Mouse (Mus musculus) lung, postnatal 25 days (tissue): ENCODE results near the gene Cbr4.

Source experiments
- DNase-seq: peaks from one replicate; pipeline ENCODE4 v3.0.0; 2022; ENCODE audit warnings: low spot score

Gene Cbr4

GRCm38 (mm10) chr8:61488631-61489030, 1.1 kb downstream of the Cbr4 start:
- DNase-seq, result no peak

GRCm38 (mm10) chr8:61497110-61497509, 9.6 kb downstream of the Cbr4 start:
- DNase-seq, result no peak

DNA sequence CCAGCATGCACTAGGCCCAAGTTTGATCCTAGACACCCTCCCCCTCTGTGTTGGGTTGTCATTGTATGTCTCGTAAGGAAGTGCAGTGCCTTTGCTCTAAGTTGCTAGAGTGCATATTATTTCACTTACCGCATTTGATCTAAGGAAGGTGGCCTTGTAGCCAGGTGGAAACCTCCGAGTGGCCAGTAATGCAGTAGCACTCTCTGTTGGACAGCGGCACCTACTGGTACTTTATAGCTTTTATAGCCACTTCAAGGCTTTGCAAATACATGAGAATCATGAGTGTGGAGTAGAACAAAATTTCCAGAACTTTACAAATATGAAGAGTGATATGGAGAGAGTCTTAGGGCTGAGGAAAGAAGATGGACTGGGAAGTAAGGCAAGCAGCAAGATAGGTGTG, 11.5 kb downstream of the Cbr4 start:
- DNase-seq, result peak; percentile 36

DNA sequence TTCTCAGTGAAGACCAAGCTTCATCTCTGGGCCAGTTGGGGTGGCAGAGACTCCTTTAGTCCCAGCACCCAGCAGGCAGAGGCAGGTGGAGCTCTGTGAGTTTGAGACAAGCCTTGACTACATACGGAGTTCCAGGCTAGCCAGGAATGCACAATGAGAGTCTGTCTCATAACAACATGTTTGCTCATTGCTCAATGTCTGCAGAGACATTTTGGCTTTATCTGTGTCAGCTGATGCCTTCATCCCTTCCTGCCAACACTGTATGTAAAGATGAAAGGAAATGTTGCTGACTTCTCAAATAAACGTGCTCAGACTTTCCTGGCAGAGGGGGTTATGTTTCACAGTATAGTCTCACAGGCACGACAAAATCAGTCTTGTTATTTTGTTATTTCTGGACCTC, 13.4 kb downstream of the Cbr4 start:
- DNase-seq, result no peak

- DNase-seq, result no peak
Observed at GRCm38 (mm10) chr8:61502277-61502676, 14.7 kb downstream of the Cbr4 start.

GRCm38 (mm10) chr8:61515110-61515930, 27.8 kb downstream of the Cbr4 start:
- DNase-seq, result no peak

DNA sequence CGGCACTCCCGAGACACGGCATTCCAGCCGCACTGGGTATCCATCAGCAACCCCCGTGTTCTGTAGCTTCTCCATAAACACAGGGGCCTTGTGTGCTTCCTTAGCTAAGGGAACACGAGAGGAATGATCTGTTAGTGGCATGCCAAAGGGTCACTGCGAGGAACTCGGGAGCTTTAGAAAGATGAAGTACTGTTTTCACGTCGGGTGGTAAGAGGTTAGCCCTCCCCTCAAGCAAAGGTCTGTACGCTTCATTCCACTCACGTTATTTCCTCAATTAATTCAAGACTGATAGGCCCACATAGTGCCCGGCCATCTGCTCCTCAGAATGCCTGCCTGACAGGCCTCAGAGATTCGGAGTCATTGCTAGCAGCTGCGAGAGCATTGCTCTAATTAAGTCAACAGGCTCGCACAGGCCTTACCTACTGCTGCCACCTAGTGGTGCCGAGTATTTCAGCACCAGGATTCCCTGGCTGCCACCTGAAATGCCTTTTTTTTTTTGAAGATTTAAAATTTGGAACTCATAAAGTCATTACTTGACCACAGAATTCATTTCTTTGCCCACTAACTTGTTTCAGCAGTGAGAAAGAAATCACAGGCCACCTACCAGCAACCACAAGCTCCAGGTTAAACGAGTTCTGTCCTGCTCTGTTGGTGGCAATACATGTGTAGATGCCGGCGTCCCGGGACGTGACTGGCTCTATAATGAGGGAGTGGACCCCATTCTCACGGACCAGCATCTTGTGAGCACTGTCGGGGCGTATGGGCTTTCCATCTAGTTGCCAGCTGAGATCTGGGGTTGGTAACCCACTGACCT, 28.6 kb downstream of the Cbr4 start:
- DNase-seq, result peak; percentile 70

DNA sequence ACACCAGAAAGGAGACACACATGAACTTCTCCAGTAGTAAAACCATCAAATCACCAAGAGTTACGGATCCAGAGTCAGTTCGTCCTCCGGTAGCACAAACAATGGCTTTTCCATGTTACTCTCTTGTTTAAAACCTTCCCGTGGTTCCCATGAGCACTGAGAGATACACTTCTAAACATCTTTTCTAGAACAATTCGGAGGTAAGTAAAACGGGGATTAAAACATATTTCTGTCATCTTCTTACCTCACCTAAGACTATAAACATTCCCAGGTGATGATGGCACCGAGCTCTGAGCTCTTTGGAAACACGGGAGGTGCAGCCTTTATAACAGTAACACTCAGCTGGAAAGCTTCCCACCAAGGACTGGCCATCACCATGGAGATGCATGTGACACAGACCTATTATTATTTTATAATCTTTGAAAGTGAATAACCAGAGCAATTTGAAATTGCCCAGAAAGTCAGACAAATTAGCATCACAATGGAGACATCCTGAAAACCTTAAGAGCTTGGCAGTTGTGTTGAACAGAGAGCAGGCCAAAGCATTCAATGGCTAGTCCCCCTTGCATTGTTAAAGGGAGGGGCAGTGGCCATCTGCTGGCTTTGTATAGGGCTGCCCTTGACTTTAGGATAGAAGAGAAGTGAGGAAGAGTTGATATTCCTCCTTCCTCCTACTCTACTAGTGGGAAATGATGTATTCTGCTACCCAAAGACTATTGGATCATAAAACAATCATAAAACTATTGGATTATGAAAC, 29.4 kb downstream of the Cbr4 start:
- DNase-seq, result no peak

DNA sequence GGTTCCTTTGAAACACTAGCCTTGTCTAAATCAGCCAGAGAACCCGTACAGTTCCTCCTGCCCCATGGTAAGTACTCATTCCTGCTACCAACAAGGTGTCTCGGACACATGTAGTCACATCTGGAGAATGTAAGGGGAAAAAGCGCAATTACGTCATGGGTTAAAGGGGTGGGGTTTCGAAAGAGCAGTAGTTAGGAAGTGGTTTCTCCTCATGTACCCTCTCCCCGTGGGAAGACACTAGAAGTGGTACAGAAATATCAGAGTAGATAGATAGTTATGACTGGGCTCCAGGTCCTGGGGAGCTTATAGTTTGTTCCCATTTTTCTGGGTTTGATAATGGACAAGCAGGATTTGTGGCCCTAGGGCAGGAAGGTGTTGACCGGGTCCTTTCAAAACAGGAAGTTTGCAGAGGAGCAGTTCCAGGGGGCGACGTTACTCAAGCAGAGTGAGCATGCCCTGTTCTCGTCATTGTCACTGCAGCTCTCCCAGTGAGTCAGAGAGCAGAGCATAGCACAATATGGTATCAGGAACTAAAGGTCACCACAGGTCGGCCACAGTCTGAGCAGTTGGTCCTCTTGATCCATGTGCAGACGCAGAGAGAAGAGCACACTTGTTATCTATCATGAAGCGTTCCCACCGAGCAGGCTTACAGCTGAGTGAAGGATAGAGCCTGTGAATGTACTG, 30.1 kb downstream of the Cbr4 start:
- no peak for DNase-seq

DNA sequence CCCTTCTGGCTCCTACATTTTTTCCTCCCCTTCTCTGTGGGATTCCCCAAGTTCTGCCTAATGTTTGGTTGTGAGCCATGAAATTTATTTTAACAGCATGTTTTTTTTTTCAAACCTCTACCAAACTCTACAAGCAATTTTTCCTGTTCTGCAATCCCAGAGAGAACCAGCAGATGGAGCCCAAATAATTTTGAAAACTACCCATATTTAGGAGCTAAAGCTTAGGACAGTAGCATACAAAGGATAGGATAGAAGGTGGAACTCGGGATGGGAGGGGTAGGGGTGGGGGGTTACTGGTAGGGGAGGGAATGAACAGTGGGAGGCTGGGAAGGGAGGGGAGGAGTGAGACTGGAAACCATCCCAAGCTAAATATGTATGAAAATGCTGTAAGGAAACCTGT, 34.6 kb downstream of the Cbr4 start:
- peak; percentile 26 for DNase-seq

- no peak for DNase-seq
Observed at GRCm38 (mm10) chr8:61527037-61527436, 39.5 kb downstream of the Cbr4 start.

- DNase-seq, result no peak
Observed at GRCm38 (mm10) chr8:61528197-61528596, 40.7 kb downstream of the Cbr4 start.

DNA sequence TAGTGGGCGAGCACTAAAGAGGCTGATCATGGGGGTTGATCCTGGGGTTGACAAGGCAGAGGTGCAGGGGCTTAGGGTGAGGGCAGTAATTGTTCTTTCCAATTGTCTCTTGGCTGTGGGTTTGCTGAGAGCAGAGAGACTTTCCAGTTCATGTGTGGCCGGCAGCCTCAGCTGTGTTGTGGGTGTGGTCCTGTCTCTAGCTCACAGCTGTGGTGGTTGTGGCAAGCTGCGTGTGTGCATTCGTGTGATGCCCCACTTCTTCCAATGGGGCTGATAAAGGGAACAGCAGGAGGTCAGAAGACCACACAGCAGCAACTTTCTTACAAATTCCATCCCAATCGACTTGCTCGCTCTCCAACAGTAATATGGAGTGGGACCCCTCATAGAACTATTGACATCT, 41.1 kb downstream of the Cbr4 start:
- no peak for DNase-seq

GRCm38 (mm10) chr8:61531944-61532795, 44.6 kb downstream of the Cbr4 start:
- DNase-seq, result no peak

GRCm38 (mm10) chr8:61532831-61533230, 45.3 kb downstream of the Cbr4 start:
- DNase-seq, result no peak

GRCm38 (mm10) chr8:61533356-61533926, 45.9 kb downstream of the Cbr4 start:
- no peak for DNase-seq

DNA sequence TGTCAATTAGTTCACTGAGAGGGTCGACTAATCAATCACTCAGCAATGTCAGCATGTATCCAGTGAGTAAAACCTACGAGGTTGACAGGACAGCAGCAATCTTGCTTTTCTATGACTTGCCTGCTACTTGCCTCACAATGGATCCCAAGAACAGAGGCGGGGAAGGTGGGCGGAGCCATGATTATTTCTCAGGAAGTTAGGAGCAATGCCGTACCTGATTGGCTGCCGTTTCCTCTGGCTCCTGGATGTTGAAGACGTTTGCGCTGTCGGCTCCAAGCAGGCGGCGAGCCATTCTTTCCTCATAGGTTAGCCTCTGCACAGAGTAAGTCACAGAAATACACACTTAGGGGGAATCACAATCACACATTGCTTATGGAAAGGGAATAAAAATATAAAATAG, 47.9 kb downstream of the Cbr4 start:
- DNase-seq, result no peak

- DNase-seq, result no peak
Observed at GRCm38 (mm10) chr8:61537471-61537870, 49.9 kb downstream of the Cbr4 start.

DNA sequence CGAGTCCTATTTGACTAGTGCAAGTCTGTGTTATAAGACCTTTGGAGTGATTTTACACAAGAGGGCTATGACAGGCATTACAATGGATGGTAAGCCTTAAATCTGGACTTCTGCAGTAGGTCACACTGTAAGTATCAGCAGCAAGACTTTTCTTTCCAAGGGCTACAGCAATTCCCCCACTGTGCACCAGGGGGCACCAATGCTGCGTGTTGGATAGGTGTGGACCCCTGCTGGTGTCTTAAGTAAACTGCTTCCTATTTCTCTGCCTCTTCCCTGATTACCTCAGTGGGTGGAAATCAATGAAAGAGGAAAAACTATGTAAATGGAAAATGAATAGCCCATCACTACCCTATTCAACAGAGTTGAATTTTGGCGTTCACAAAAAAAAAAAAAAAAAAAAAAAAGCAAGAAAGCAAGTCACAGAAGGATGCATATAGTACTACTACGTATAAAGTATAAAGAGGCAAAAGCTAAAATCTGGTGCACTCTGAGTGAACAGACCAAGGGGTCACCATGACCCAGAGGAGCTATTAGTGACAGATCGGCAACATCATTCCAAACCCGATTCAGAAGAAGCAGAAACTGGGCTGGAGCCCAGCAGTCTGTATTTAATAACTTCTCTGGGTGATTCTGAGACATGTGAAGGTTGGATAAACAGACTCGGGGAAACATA, 52.4 kb downstream of the Cbr4 start:
- DNase-seq, result peak; percentile 81

GRCm38 (mm10) chr8:61549585-61549984, 62.1 kb downstream of the Cbr4 start:
- DNase-seq, result no peak
